Mouse (Mus musculus): ENCODE data around the gene Ncaph. TPM values are rescaled to one million over a fixed set of nuclear protein-coding genes. Genes with fewer than 3 reads are reported as not detected.

The Ncaph gene
- total and polyA plus RNA-seq, 3 experiments: 37.5 to 49.4 TPM; not detected in 1

- Histone ChIP-seq H3K36me3 (ENCODE audit: control insufficient read depth in 1 of 2, insufficient read depth in 2 of 2, low read length in 2 of 2) (peaks cover 0 to 16% of the 10 kb centered on the region in 2 experiments; a peak in 2 of 4 replicates), H3K79me2 (ENCODE audit: control insufficient read depth, insufficient read depth, low read length, poor library complexity) (no peaks in the 10 kb centered on the region; the same call in 1 of the 2 replicates), H3K27me3 (ENCODE audit: control insufficient read depth in 1 of 2, insufficient read depth in 2 of 2, low read length in 2 of 2) (no peaks in the 10 kb centered on the region), H3K27ac (ENCODE audit: control insufficient read depth, low read depth, low read length) (no peak overlapping the region), H3K4me3 (ENCODE audit: control insufficient read depth in 1 of 2, insufficient read depth in 1 of 2, low read depth in 2 of 2, low read length in 2 of 2) (no peak overlapping the region), H3K9me3 (replicated peaks; ENCODE audit: insufficient read depth, low read length) (no peaks in the 10 kb centered on the region), H3K4me1 (ENCODE audit: control insufficient read depth in 1 of 2, insufficient read depth in 2 of 2, low read length in 2 of 2) (peaks cover 9 to 20% of the 10 kb centered on the region in 2 experiments), H3K9ac (ENCODE audit: control insufficient read depth, low read depth, low read length, poor library complexity, severe bottlenecking) (no peak overlapping the region)
- TF ChIP-seq HCFC1 (IDR thresholded peaks at IDR 0.05; ENCODE audit: low read depth, low read length) (no peak), NRF1 (IDR thresholded peaks at IDR 0.05; ENCODE audit: insufficient read depth, low read depth, low read length, poor library complexity, severe bottlenecking) (no peak), NELFE (IDR thresholded peaks at IDR 0.05; ENCODE audit: low read depth, low read length) (no peak), ELF1 (IDR thresholded peaks at IDR 0.05; ENCODE audit: low read depth, low read length) (no peak), CHD1 (IDR thresholded peaks at IDR 0.05; ENCODE audit: low read depth, low read length) (no peak), SMC3 (IDR thresholded peaks at IDR 0.05; ENCODE audit: low read depth, low read length) (no peak), MYB (IDR thresholded peaks at IDR 0.05; ENCODE audit: low read depth, low read length) (no peak), MXI1 (IDR thresholded peaks at IDR 0.05; ENCODE audit: low read depth, low read length) (no peak), CTCF (IDR thresholded peaks at IDR 0.05 in 2 of 3, conservative IDR thresholded peaks at IDR 0.05 in 1 of 3; ENCODE audit: control insufficient read depth in 1 of 3, insufficient read depth in 1 of 3, low read depth in 2 of 3, low read length in 3 of 3, poor library complexity in 1 of 3, severe bottlenecking in 1 of 3) (no peak), ZC3H11A (IDR thresholded peaks at IDR 0.05; ENCODE audit: low read depth, low read length) (no peak), POLR2AphosphoS2 (IDR thresholded peaks at IDR 0.05; ENCODE audit: low read length) (no peak), POLR2A (IDR thresholded peaks at IDR 0.05; ENCODE audit: control insufficient read depth in 1 of 2, insufficient read depth in 1 of 2, low read depth in 1 of 2, low read length in 2 of 2, poor library complexity in 1 of 2) (no peak), GABPA (IDR thresholded peaks at IDR 0.05; ENCODE audit: low read depth, low read length) (no peak), MAZ (IDR thresholded peaks at IDR 0.05; ENCODE audit: low read depth, low read length) (no peak), USF2 (IDR thresholded peaks at IDR 0.05; ENCODE audit: borderline replicate concordance in 1 of 2, insufficient read depth in 1 of 2, low read depth in 1 of 2, low read length in 2 of 2) (no peak)
- DNase-seq (ENCODE audit: low read depth, low spot score): no peak
Observed at GRCm38 (mm10) chr2:127077611-127078010, 56.1 kb downstream of the Ncaph start.

DNA sequence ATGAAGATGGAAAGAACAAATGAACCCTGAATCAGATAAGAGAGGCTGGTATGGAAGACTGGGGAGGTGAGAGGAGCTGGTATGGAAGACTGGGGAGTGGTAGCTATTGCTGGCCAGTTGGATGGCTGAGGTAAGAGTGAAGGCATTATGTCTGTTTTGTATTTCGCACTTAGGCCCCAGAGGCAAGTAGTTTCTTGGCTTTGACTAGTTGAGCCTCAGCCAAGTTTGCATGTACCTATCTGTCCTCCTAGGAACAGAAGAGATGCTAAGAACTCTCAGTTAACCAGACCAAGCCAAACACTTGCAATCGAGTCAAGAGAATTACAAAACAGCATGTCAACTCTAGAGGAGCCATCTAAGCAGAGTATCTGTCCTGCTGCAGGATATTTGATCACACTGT is 59.6 kb downstream of the Ncaph start:
- Histone ChIP-seq H3K9ac (ENCODE audit: control insufficient read depth, low read depth, low read length, poor library complexity, severe bottlenecking) (no peak overlapping the region), H3K36me3 (ENCODE audit: control insufficient read depth in 1 of 2, insufficient read depth in 2 of 2, low read length in 2 of 2) (peaks cover 0 to 8% of the 10 kb centered on the region in 2 experiments; a peak in 1 of 4 replicates), H3K9me3 (replicated peaks; ENCODE audit: insufficient read depth, low read length) (no peaks in the 10 kb centered on the region), H3K4me3 (ENCODE audit: control insufficient read depth in 1 of 2, insufficient read depth in 1 of 2, low read depth in 2 of 2, low read length in 2 of 2) (no peak overlapping the region), H3K79me2 (ENCODE audit: control insufficient read depth, insufficient read depth, low read length, poor library complexity) (no peaks in the 10 kb centered on the region; the same call in 1 of the 2 replicates), H3K27ac (ENCODE audit: control insufficient read depth, low read depth, low read length) (no peak overlapping the region), H3K27me3 (ENCODE audit: control insufficient read depth in 1 of 2, insufficient read depth in 2 of 2, low read length in 2 of 2) (no peaks in the 10 kb centered on the region), H3K4me1 (ENCODE audit: control insufficient read depth in 1 of 2, insufficient read depth in 2 of 2, low read length in 2 of 2) (peaks cover 0 to 7% of the 10 kb centered on the region in 2 experiments; a peak in 2 of 4 replicates)
- TF ChIP-seq TBP (IDR thresholded peaks at IDR 0.05; ENCODE audit: low read depth, low read length) (no peak), SMC3 (IDR thresholded peaks at IDR 0.05; ENCODE audit: low read depth, low read length) (no peak), ETS1 (IDR thresholded peaks at IDR 0.05; ENCODE audit: low read depth, low read length) (no peak), ZMIZ1 (IDR thresholded peaks at IDR 0.05; ENCODE audit: low read depth, low read length) (no peak), JUND (IDR thresholded peaks at IDR 0.05; ENCODE audit: low read depth, low read length) (no peak), BHLHE40 (IDR thresholded peaks at IDR 0.05; ENCODE audit: borderline replicate concordance, low read depth, low read length) (no peak), ZKSCAN1 (IDR thresholded peaks at IDR 0.05; ENCODE audit: low read depth, low read length) (no peak), USF1 (IDR thresholded peaks at IDR 0.05; ENCODE audit: low read depth, low read length) (no peak), MYC (IDR thresholded peaks at IDR 0.05; ENCODE audit: low read depth, low read length) (no peak), ELF1 (IDR thresholded peaks at IDR 0.05; ENCODE audit: low read depth, low read length) (no peak), MAFK (IDR thresholded peaks at IDR 0.05; ENCODE audit: borderline replicate concordance, low read depth, low read length) (no peak), CHD1 (IDR thresholded peaks at IDR 0.05; ENCODE audit: low read depth, low read length) (no peak), MYB (IDR thresholded peaks at IDR 0.05; ENCODE audit: low read depth, low read length) (no peak), POLR2A (IDR thresholded peaks at IDR 0.05; ENCODE audit: control insufficient read depth in 1 of 2, insufficient read depth in 1 of 2, low read depth in 1 of 2, low read length in 2 of 2, poor library complexity in 1 of 2) (no peak)
- no peak for DNase-seq (ENCODE audit: low read depth, low spot score)

All from MEL (cell line).